Mouse (Mus musculus): ENCODE results near the gene Spi1.
A peak's percentile ranks its signal among the peaks of the same experiment; 100 is the strongest.

Gene Spi1

DNA sequence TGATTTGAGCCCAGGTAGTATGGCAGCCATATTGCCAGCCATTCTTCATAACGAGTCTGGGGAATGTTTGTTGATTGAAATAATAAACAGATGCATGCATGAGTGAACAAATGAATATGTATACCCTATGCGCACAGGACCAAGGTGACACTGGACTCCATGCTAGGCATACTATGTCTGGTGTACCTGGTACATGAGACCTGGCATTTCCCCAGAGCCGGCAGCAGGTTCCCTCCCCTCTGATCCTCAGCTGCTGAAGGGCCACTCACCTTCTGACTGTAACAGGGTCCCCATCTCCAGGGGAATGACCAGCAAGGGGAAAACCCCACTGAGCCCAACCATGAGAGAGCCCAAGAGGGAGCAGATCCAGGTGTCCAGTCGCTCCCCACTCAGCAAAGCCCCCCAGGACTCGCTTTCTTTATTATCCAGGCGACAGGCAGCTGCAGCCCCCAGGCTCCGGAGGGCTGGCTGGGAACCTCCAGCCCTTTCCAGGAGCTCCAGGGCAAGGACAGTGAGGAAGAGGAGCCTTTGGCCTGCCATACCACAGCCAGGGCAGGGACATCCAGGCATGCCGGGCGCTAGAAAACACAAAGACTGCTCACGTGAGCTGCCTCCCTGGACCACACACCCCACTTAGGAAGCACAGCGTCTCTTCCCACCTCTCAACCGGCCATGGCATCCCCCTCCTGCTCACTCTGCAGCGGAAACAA is 13.9 kb upstream of the Spi1 start:
- DNase-seq (ENCODE audit: low spot score in 2 of 2), result no peak

DNA sequence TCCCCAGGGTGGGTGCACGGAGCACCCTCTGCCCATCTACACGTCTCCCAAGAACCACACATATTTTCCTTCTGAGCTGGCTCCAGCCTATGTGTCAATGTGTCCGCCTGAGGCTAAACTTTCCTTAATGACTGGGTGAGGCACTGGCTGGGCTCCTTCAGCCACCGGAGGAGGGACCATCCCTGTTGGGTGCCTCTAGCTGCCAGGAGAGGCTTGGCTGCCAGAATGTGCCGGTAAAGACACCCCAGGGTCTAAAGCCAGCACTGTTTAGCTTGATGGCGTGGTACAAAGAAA is 13.4 kb upstream of the Spi1 start:
- no peak for DNase-seq (ENCODE audit: low spot score in 2 of 2)

GRCm38 (mm10) chr2:91069306-91070000 is 12.7 kb upstream of the Spi1 start:
- peak; percentile 34 to 46 for DNase-seq (ENCODE audit: low spot score in 2 of 2)

DNA sequence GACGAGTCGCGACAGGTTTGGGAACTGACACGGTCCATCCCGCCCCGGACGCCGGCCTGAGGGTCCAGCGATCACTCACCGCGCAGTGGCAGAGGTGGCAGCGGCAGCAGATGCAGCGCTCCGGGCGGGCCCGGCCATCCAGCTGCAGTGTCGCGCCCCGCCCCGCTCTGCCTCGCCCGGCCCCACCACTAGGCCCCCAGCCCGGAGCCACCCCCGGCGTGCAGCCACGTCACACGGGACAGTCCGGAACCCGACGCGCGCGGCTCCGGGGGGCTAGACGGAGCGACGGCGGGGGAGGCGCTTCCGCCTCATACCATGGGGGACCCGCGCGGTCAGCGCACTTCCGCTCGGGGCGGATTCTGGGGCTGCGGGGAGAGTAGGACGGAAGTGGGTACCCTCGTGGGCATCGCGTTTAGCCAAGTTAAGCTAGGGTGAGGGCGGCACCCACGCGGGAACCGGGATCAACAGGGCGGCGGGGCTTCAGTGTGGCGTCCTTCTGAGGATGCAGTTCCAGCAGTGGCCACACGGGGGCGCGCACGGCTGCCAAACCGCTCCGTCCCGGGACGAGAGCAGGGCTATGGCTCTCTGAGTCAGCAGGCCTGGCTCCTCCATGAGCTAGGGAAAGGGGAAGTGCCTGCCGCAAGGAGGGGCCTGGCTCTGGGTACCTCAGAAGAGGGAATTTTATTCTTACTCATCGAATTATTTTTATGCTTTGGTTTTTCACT is 12.0 kb upstream of the Spi1 start, which contains the start of gene Slc39a13:
TSS of gene Slc39a13 (minus strand) at position 342 of the 725 bp plus-strand sequence.
- DNase-seq (ENCODE audit: low spot score in 2 of 2), result peak; percentile 96 to 97

DNA sequence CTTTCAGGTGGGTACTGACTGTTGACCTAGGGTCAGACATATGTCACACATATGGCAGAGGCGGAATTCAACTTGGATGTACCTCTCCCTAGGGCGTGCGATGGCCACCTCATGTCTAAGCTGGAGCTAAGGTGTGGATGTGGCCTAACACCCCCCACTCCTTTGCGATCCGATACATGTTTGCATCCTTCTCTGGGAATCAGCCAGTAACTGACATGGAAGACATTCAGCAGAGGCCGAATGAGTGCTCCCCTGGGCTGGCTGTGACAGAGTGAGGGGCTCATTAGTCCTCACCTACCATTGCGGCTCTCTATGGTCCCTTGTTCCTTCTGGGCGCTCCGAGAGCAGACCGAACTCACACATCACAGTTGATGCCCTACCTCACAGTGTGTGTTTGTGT is 11.1 kb upstream of the Spi1 start:
- peak; percentile 32 to 47 for DNase-seq (ENCODE audit: low spot score in 2 of 2)

DNA sequence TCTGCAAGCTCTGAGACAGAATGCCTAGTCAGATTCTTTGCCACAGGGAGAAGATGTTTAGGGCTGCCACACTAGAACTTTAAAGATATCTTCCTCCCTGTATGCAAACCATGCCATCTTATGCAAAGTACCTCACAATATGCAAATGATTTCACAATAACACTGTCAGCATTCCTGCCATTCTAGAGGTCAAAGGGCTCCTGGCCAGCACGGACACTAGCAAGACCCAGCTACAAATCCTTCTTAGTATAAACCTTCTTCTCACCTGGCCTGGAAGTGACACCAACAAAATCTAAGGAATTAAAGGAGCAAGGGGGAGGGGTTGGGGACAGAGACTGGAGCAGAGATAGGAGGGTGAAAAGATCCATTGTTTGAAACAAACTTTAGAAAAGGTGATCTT is 10.1 kb upstream of the Spi1 start:
- DNase-seq (ENCODE audit: low spot score in 2 of 2), result no peak

- DNase-seq (ENCODE audit: low spot score in 2 of 2), result no peak
These were observed 4.3 kb upstream of the Spi1 start for GRCm38 (mm10) chr2:91077957-91078313.

GRCm38 (mm10) chr2:91078314-91079025 is 3.7 kb upstream of the Spi1 start:
- peak in 1 of 2 experiments; percentile 33 for DNase-seq (ENCODE audit: low spot score in 2 of 2)

GRCm38 (mm10) chr2:91079026-91079384 is 3.2 kb upstream of the Spi1 start:
- DNase-seq (ENCODE audit: low spot score in 2 of 2), result no peak

DNA sequence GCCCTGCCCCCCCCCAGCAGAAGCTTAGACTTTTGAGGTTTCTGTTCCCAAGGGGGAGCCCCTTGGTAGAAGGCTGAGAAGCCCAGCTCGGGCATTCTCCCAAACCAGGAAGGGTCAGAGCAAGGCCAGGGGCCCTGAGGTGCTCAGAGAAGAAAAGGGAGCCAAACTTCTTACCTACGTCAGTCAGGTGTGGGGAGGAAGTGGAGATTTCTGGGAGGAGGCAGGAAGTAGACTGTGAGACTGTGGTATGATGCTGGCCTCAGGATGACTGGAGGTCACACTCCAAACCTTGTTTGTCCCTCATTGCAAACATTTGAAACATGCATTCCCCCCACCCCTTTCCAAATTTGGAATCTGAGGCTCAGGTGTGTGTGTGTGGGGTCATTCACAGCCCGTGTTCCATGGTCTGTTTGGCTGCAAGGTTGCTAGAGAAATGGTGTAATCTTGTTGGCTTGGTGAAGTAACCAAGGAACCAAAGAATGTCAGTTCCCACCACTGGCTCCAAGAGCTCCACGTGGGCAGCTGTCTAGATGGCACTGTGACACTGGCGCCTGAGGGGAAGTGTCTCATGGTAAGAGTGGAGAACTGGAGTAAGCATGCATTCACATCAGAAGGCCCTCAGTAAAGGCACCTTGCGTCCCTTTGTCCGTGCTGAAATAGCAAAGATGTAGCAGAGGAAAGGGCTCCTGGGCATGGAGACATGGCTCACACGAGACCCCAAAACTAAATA is 1.2 kb upstream of the Spi1 start:
- DNase-seq (ENCODE audit: low spot score in 2 of 2), result no peak

GRCm38 (mm10) chr2:91082844-91083243 is 654 bp downstream of the Spi1 start:
- DNase-seq (ENCODE audit: low spot score in 2 of 2), result peak; percentile 61 to 63

DNA sequence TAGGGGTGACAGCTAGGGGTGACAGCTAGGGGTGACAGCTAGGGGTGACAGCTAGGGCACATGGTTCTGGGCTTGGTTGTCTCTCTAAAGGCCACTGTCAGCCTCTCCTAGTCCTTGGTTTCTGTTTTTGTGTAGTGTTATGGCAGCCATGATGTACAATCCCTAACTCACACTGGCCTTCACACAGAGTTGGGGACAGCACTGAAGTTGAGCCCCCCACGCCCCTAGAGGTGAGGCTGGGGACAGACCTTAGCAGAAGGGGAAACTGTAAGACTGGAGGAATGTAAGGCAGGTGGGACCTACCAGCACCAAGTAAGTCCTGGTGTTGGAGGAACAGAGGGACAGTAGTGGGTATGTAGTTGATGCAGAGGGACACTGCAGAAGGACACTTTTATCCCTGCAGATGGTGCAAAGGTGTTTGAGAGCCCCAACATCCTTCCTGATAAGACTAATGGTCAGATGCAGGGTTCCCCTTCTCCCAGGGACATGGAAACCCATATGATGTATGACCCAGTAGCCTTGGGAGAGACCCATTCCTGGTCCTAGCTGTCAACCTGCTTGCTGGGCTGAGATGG is 1.3 kb downstream of the Spi1 start:
- DNase-seq (ENCODE audit: low spot score in 2 of 2), result no peak

- peak; percentile 55 to 64 for DNase-seq (ENCODE audit: low spot score in 2 of 2)
These were observed 2.1 kb downstream of the Spi1 start for GRCm38 (mm10) chr2:91084179-91084820.

- DNase-seq (ENCODE audit: low spot score in 2 of 2), result no peak
These were observed 3.6 kb downstream of the Spi1 start for GRCm38 (mm10) chr2:91085494-91086391.

- no peak for DNase-seq (ENCODE audit: low spot score in 2 of 2)
These were observed 4.4 kb downstream of the Spi1 start for GRCm38 (mm10) chr2:91086392-91087237.

GRCm38 (mm10) chr2:91087453-91087852 is 5.3 kb downstream of the Spi1 start:
- no peak for DNase-seq (ENCODE audit: low spot score in 2 of 2)

DNA sequence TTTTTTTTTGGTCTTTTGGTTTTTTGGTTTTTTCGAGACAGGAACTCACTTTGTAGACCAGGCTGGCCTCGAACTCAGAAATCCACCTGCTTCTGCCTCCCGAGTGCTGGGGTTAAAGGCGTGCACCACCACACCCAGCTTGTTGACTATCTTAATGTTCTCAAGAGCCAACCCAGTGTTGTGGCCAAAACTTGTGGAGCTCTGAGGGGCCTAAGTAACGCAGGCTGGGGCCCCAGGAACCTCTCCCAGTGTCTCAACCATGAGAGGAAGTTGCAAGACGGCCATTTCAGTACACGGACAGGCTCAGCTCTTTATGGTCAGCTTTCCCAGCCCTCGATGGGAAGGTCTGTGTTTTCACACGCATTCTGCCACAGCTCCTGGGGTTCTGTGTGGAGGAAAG is 6.8 kb downstream of the Spi1 start:
- DNase-seq (ENCODE audit: low spot score in 2 of 2), result no peak

- no peak for DNase-seq (ENCODE audit: low spot score in 2 of 2)
These were observed 8.0 kb downstream of the Spi1 start for GRCm38 (mm10) chr2:91090208-91090607.

DNA sequence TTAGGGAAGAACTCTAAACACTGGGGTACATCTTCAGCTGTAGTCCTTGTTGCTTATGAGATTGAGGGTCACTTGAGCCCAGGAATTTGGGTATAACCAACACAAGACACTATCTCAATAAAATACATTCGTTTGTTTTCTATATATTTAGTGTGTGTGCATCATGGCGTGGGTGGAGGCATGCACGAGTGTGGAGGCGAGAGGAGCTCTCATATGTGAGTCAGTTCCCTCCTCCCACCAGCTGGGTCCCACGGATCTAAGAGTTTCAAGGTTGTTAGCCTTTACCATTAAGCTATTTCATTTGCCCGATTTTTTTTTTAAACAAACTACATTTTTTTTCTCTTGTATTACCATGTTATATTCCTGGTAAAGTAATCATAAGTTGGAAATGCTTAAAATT is 8.6 kb downstream of the Spi1 start:
- DNase-seq (ENCODE audit: low spot score in 2 of 2), result no peak

Measured in right cerebral cortex, postnatal 10 days (tissue).